Mouse (Mus musculus): Measurements from ENCODE around the gene Cdh4.

Gene Cdh4

DNA sequence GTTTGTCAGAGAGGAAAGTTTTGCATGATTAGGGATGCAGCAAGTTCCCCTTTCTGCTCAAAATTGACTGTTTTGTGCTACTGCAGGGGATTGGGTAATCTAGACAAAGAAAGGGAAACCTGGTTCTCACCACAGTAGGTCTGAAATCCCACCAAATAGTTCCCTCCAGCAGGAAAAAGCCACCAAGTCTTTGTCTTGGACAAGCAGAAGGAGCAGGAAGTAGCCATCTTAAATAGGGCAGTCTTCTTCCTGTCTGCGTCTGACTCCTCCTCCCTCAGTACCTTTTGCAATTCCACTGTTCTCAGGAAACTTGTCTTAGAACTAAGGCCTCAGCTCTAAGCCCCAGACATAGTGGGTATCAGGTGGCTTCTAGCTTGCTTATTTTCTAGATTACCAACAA is 360.2 kb downstream of the Cdh4 start:
- DNase-seq = no peak

GRCm38 (mm10) chr2:179811086-179811485 is 368.9 kb downstream of the Cdh4 start:
- no peak for DNase-seq

- no peak for DNase-seq
Measured at GRCm38 (mm10) chr2:179813035-179813827, 371.0 kb downstream of the Cdh4 start.

- peak; percentile 15 for DNase-seq
Measured at GRCm38 (mm10) chr2:179824776-179825326, 382.6 kb downstream of the Cdh4 start.

GRCm38 (mm10) chr2:179828968-179829367 is 386.7 kb downstream of the Cdh4 start:
- no peak for DNase-seq

DNA sequence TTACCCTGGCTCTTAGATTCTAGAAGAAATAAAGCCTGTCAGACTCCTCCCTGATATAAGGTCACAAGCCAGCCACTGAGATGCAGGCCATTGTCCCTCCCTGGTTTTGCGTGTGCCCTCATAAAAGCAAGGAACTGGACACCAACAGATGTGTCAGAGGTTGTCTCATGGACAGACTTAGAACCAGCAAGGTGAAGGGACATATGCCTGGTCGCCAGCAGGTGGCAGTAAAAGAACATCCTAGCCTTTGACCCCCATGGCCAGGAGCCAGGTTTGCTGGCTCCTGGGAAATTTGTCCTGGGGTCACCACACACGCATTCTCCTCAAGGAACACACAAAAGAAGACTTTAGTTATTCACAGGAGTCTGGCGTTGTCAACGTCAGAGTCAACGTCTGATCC is 387.7 kb downstream of the Cdh4 start:
- peak; percentile 60 for DNase-seq

GRCm38 (mm10) chr2:179834892-179835291 is 392.7 kb downstream of the Cdh4 start:
- no peak for DNase-seq

DNA sequence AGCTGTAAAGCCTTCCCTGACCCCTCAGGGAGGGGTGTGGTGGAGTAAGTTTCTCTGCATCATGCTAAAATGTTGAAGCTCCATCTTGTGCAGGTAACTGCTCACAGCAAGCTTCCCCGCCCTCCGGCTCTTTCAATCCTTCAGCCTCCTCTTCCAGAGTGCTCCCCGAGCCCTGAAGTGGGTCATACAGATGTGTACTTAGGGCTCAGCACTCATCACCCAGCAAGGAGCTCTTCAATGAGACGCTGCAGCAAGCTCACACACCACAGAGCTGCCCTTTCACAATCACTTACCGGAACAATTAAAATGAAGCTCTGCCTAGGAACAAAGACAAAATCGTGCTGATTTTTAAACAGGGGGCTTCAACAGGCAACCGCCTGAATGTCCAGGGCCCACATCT is 393.3 kb downstream of the Cdh4 start:
- DNase-seq = no peak

DNA sequence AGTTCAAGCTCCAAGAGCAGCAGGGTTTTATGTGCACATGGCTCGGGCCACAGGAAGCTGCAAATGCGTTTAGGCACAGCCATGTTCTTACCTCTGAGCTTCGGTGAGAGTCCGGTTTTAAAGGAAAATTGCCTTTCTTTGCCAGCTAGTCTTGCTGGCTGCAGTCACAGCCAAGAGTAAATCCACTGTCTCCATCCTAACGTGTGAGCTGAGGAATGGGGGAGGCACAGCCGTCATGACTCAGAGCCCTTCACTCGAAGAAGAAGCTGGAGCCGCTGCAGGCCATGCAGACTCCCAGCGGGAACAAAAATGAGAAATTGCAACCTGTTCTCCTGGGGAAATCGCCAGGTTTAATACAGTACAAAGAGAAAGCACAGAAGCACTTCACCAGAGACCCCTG is 395.0 kb downstream of the Cdh4 start:
- DNase-seq = no peak

GRCm38 (mm10) chr2:179838036-179838435 is 395.8 kb downstream of the Cdh4 start:
- DNase-seq = no peak

GRCm38 (mm10) chr2:179842610-179843389 is 400.6 kb downstream of the Cdh4 start:
- no peak for DNase-seq

GRCm38 (mm10) chr2:179849732-179850131 is 407.5 kb downstream of the Cdh4 start:
- no peak for DNase-seq

- no peak for DNase-seq
Measured at GRCm38 (mm10) chr2:179852169-179852568, 409.9 kb downstream of the Cdh4 start.

GRCm38 (mm10) chr2:179852862-179853261 is 410.6 kb downstream of the Cdh4 start:
- DNase-seq = no peak

- no peak for DNase-seq
Measured at GRCm38 (mm10) chr2:179853892-179854291, 411.7 kb downstream of the Cdh4 start.

DNA sequence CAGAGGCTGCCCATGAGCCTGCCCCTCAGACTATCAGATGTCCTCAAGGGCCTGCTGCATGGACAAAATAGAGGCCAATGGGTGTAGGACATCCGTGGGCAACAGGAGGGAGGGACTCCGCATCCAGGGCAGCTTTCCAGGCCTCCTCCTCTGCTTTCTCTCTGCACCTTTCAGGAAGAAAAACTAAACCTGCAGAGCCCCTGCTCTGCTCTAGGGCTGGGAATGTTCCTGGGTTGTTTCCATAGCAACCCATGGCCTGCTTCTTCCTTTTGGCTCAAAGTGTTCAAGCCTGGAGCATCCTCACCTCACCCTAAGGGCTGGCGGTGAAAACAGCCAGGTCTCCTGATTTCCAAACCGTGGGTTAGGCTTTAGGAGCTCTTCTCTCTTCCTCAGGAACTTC is 414.9 kb downstream of the Cdh4 start:
- DNase-seq = no peak

DNA sequence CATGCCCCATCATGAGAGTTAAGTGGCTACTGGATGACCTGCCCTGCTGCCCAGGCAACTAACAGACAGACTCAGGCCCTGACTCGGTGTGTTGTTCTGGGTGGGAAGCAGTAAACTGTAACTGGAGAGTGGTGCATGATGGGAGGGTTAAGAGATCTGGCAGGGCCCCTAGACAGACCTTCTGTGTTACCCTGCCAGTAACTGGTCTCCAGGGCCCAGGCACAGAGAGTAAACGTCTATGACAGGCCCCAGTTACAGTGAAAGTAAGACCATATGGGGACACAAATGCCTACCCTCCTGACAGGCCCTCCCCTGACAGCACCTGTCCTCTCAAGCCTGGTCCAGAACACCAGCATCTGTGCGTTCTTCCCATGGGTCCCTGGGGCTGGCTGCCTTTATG is 420.4 kb downstream of the Cdh4 start:
- DNase-seq = no peak

GRCm38 (mm10) chr2:179863266-179863665 is 421.0 kb downstream of the Cdh4 start:
- DNase-seq = peak; percentile 25

- DNase-seq = no peak
Measured at GRCm38 (mm10) chr2:179865097-179865496, 422.9 kb downstream of the Cdh4 start.

- DNase-seq = no peak
Measured at GRCm38 (mm10) chr2:179867669-179868068, 425.4 kb downstream of the Cdh4 start.

- DNase-seq = no peak
Measured at GRCm38 (mm10) chr2:179869871-179870270, 427.6 kb downstream of the Cdh4 start.

- DNase-seq = peak; percentile 28
Measured at GRCm38 (mm10) chr2:179872724-179873123, 430.5 kb downstream of the Cdh4 start.

DNA sequence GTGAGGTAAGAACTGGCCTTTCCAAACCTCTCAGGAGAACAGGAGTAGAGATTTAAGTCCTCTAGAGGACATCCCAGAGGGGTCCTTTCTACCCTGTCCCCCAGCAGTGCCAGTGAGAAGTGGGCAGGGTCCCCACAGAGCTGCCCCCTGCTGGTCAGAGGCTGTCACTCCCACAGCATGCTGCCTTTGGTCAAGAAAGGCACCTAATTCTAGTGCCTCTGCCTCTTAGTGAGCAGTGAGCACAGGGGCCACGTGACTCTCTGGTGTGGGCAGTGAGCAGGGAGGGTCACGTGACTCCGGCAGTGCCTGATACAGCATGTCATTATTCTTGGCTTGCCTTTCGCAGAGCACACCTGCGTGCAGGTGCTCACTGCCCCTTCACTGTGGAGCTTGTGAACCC is 431.1 kb downstream of the Cdh4 start:
- peak; percentile 62 for DNase-seq

- peak; percentile 76 for DNase-seq
Measured at GRCm38 (mm10) chr2:179875147-179875546, 432.9 kb downstream of the Cdh4 start.

All from thymus, postnatal 4 days (tissue).